Mouse (Mus musculus): ENCODE data around the gene Dnal4.

DNA sequence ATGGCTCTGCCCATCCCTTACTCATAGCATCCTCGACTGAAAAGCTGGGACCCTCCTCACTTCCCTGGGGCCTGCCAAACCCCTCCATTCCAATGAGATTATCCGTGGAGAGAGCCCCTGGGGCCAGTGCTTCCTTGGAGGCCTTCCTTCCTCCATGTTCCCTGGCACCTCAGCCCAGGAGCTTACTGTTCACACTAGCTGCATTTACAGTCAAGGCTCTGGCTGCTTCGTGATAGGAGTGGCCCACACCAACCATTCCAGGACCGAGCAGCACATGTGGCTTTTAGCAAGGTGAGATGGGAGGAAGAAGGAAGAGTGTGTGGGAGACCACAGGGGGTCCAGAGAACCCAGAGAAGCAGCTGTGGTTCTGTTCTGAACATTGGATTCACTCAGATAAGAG, 23.8 kb downstream of the Dnal4 start:
- no peak for TF ChIP-seq POLR2A (IDR thresholded peaks at IDR 0.05; ENCODE audit: extremely low read depth, insufficient read depth, low read length)
- no peak for TF ChIP-seq CTCF (IDR thresholded peaks at IDR 0.05; ENCODE audit: extremely low read depth, insufficient read depth, low read length)
